Mouse (Mus musculus) ovary, postnatal 14 days (tissue): ENCODE results near the gene Olfr889.
"Not testable (repeated sequence)": the region's sequence is repeated elsewhere in the genome, so short reads cannot be mapped to it uniquely, and the experiment has no call there.

ENCODE experiments used
- DNase-seq: peaks from one replicate; pipeline ENCODE4 v3.0.0; 2022; ENCODE audit warnings: low spot score

Olfr889 gene

GRCm38 (mm10) chr9:38114898-38115297 is at the start of gene Olfr889:
Gene Olfr889 (plus strand): TSS chr9:38115198.
- DNase-seq: no peak

GRCm38 (mm10) chr9:38083772-38084171 is 31.2 kb upstream of the Olfr889 start, which contains the start of gene Olfr887:
Gene Olfr887 (plus strand): TSS chr9:38084072.
- no peak for DNase-seq

GRCm38 (mm10) chr9:38107828-38108227 is 7.2 kb upstream of the Olfr889 start, which contains the start of gene Olfr888:
Gene Olfr888 (plus strand): TSS chr9:38108128.
- DNase-seq: no peak

- no peak for DNase-seq
Observed at GRCm38 (mm10) chr9:38142217-38142616, 27.2 kb downstream of the Olfr889 start, which contains the start of gene Olfr890. Gene Olfr890 (plus strand): TSS chr9:38142517.

- not testable (repeated sequence) for DNase-seq
Observed at GRCm38 (mm10) chr9:38168341-38168740, 53.3 kb downstream of the Olfr889 start.
